Comparison of ENCODE assay signal across 9 mouse cellular contexts in genomic region chr16:10989896-10990295, GRCm38 (mm10).
DNase-seq lines count a peak whose midpoint lies in the region; TF ChIP-seq lines count a peak whose summit lies in the region.
"Had no signal": no experiment of that assay in that cellular context is flagged by ENCODE, and none has a peak within 500 bp of the region (broad histone marks: within the 10 kb centered on the region; RNA-seq: fewer than 3 reads in every experiment).

No protein-coding gene starts in this region.

- TF ChIP-seq CTCF in layer of hippocampus, adult 2 months (conservative IDR thresholded peaks at IDR 0.05) = peak; percentile 57
- peak; percentile 45 to 73; a peak in 3 of 4 replicates for TF ChIP-seq CTCF in CH12.LX (conservative IDR thresholded peaks at IDR 0.05 in 1 of 2, IDR thresholded peaks at IDR 0.05 in 1 of 2; ENCODE audit: low read depth in 2 of 2, low read length in 2 of 2)

- H3K4me1 ChIP-seq in CH12.LX (ENCODE audit: control insufficient read depth in 1 of 2, insufficient read depth in 2 of 2) = peaks cover 12 to 66% of the 10 kb centered on the region in 2 experiments
- H3K4me1 ChIP-seq in midbrain, embryonic 10.5 days = peaks cover 20% of the 10 kb centered on the region

- no peak overlapping the region for H3K4me2 ChIP-seq in CH12.LX (ENCODE audit: insufficient read depth, low read depth, poor library complexity, severe bottlenecking)
- H3K4me2 ChIP-seq: limb, embryonic 13.5 days had no signal

- H3K9ac ChIP-seq in CH12.LX (ENCODE audit: insufficient read depth, low read depth) = no peak overlapping the region
- H3K9ac ChIP-seq: limb, embryonic 13.5 days had no signal

- peaks cover 3% of the 10 kb centered on the region for H3K9me3 ChIP-seq in CH12.LX (replicated peaks; ENCODE audit: low read length)
- H3K9me3 ChIP-seq in midbrain, embryonic 10.5 days (replicated peaks) = peaks cover 24% of the 10 kb centered on the region

- dilution Hi-C loops in CH12.LX (cut with MboI; ENCODE audit: extremely low pct_ligation_motif_present, extremely low pct_unique_long_range_greater_than_20kb, low sequenced_read_pairs) = no loop called here

- no peak for TF ChIP-seq POLR2A in CH12.LX (IDR thresholded peaks at IDR 0.05; ENCODE audit: low read depth, low read length)

- DNase-seq in layer of hippocampus, adult 2 months (ENCODE audit: low spot score in 2 of 2) = no peak
- no peak for DNase-seq in layer of hippocampus, adult 9-11 months
- DNase-seq in CH12.LX (ENCODE audit: extremely low read depth) = peak; percentile 68
- peak; percentile 42 for DNase-seq in NIH3T3 (ENCODE audit: low read depth)
- peak; percentile 45 for DNase-seq in lung, postnatal 10 days
- DNase-seq in midbrain, embryonic 10.5 days (ENCODE audit: low spot score) = no peak
- DNase-seq in cerebellum, adult 18-20 months = no peak

- no peak for TF ChIP-seq EP300 in CH12.LX (IDR thresholded peaks at IDR 0.05; ENCODE audit: low read length)

- H3K27ac ChIP-seq in layer of hippocampus, adult 2 months = no peak overlapping the region
- H3K27ac ChIP-seq in CH12.LX (ENCODE audit: insufficient read depth, low read depth) = no peak overlapping the region
- H3K27ac ChIP-seq in midbrain, embryonic 10.5 days (replicated peaks) = no peak overlapping the region
- H3K27ac ChIP-seq: limb, embryonic 13.5 days had no signal

- WGBS in midbrain, embryonic 10.5 days = 90% methylated on average over 4 of the region's 4 CpGs

- peaks cover 80% of the 10 kb centered on the region for H3K79me2 ChIP-seq in CH12.LX (replicated peaks; ENCODE audit: control insufficient read depth, extremely low read depth, insufficient read depth, poor library complexity, severe bottlenecking)

- peak; percentile 68 for TF ChIP-seq RAD21 in CH12.LX (IDR thresholded peaks at IDR 0.05; ENCODE audit: low read depth, low read length)

- H3K36me3 ChIP-seq in CH12.LX (replicated peaks in 1 of 2; ENCODE audit: control insufficient read depth in 1 of 2, insufficient read depth in 1 of 2, low read length in 1 of 2) = peaks cover 15 to 56% of the 10 kb centered on the region in 2 experiments
- peaks cover 28% of the 10 kb centered on the region for H3K36me3 ChIP-seq in midbrain, embryonic 10.5 days

- H3K27me3 ChIP-seq in CH12.LX (replicated peaks) = no peaks in the 10 kb centered on the region
- H3K27me3 ChIP-seq in midbrain, embryonic 10.5 days (ENCODE audit: low read depth, poor library complexity, severe bottlenecking) = no peaks in the 10 kb centered on the region
- H3K27me3 ChIP-seq: limb, embryonic 13.5 days had no signal

- no peak overlapping the region for H3K4me3 ChIP-seq in layer of hippocampus, adult 2 months
- H3K4me3 ChIP-seq in CH12.LX (replicated peaks in 1 of 3; ENCODE audit: low read depth in 2 of 3, low read length in 2 of 3, poor library complexity in 1 of 3) = no peak overlapping the region
- H3K4me3 ChIP-seq in midbrain, embryonic 10.5 days = no peak overlapping the region
- H3K4me3 ChIP-seq: erythroblast, embryonic 14.5 days; limb, embryonic 13.5 days had no signal

- in situ Hi-C loops in CH12.LX (cut with MboI; ENCODE audit: low pct_ligation_motif_present, low pct_unique_long_range_greater_than_20kb, low sequenced_read_pairs) = no loop called here

TF ChIP-seq in CH12.LX, 34 proteins besides CTCF, POLR2A, EP300 and RAD21:
- no peak for TF ChIP-seq TBP (conservative IDR thresholded peaks at IDR 0.05; ENCODE audit: low read depth, low read length)
- TF ChIP-seq SIN3A (IDR thresholded peaks at IDR 0.05; ENCODE audit: low read length) = 0 out of 2 replicates have a peak, but pooled peaks have one; percentile 25
- peak; percentile 69 for TF ChIP-seq SMC3 (IDR thresholded peaks at IDR 0.05; ENCODE audit: low read depth, low read length)

Comparison
In these comparisons a context has a peak if more than half of its experiments do, and no peak if none do; other contexts are left out.
1. DNase-seq: peak in CH12.LX (single experiment), NIH3T3 (single experiment) and lung, postnatal 10 days (single experiment); none in layer of hippocampus, adult 2 months (0 of 2), layer of hippocampus, adult 9-11 months (single experiment), midbrain, embryonic 10.5 days (single experiment) and cerebellum, adult 18-20 months (0 of 2).